Mouse (Mus musculus): Measurements from ENCODE around the gene Chml.

Gene Chml

DNA sequence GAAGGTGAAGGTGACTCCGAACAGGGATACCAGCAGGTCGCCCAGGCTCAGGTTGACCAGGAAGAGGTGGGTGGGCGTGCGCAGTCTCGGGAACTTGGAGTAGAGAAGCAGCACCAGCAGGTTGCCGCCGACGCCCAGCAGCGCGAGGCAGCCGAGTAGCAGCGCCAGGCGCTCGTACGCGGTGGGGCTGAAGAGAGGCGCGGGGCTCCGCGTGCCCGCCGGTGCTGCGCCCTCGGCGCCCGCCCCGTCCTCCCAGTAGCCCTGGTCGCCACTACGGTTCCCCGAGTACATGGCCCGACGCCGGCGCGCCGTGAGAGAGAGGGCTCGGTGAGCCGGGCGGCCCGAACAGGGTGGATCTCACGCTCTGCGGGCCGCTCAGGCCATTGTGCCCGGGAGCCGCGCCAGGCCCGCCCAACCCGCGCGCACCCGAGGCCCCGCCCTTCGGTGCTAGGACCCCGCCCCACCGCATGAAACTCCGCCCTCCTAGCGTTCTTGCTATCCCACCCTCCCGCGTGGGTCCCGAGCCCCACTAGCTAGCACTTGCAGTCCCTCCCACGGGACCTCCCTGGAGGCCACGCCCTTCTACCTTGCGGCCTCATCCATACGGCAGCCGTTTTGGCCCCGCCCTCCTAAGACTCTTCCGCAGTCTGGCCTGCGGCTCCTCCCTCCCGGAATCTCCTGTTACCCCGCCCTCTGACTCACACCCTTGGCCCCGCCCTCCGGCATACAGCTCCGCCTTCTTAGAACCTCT, at the start of gene Chml, which contains the start of gene Opn3:
TSS of gene Chml (minus strand) at position 656 of the 751 bp plus-strand sequence.
TSS of gene Opn3 (minus strand) at position 531 of the 751 bp plus-strand sequence.
- peak; percentile 99 for DNase-seq (ENCODE audit: low spot score)

DNA sequence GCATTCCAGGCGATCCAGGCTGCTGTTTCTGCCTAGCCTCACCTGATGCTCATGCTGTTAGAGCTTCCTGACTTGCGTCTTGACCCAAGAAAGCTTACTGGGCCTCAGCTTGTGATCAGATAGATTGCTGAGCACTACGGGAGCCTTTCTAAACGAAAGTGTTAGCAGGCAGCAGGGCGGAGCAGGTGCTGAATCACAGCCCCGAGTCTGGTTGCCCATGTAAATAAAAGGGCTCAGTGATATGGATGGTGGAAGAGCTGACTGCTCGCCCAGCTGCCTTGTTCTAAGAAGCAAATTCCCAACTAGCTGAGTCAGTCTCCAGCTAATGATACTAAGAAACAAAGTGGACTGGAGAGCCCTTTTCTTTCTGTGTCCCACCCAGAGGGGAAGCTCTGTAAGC, 33.1 kb upstream of the Chml start:
- DNase-seq (ENCODE audit: low spot score): no peak

- no peak for DNase-seq (ENCODE audit: low spot score)
Observed at GRCm38 (mm10) chr1:175716832-175717231, 24.1 kb upstream of the Chml start.

DNA sequence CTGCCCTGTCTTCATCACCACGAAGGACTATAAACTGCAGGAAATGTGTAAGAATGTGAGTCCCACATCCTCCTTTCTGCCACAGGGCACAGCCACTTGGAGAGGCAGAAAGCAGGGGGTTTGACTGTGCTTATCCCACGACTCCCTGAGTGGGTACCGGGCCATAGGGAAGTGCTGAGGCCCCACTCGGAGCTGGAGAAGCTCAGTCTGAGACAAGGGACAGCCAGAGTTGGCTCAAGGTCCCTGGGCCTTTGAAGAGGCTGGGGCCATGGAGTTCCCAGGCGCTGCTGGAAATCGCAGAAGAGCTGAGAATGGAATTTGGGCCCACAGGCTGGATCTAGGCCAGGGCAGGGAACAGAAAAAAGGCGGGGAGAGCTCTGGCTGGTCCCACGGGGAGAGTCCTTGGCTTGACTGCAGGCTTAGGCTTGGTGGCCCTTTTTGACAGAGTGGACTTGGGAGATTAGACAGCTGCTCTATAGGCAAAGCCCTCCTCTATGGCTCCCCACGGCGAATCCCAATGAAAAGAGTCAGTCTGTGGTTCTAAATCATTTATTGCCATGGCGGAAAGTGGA, 19.7 kb upstream of the Chml start:
- no peak for DNase-seq (ENCODE audit: low spot score)

DNA sequence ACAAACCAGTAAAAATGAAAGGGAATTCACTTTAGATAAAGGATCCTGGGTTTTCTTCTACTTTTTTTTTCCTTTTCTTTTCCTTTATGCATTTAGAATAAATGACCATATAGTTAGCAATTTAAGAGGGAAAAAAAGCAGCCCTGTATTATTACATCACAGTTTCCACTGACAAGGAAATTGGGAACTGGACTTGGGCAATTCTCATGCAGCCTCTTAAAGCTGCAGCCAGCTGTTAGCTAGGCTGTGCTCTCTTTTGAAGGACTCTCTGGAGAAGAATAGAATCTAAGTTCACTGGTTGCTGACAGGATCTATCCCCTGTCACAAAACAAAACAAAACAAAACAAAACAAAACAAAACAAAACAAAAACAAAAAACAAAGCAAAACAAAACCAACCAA, 15.3 kb upstream of the Chml start:
- no peak for DNase-seq (ENCODE audit: low spot score)

- DNase-seq (ENCODE audit: low spot score): no peak
Observed at GRCm38 (mm10) chr1:175707599-175707998, 14.9 kb upstream of the Chml start.

- no peak for DNase-seq (ENCODE audit: low spot score)
Observed at GRCm38 (mm10) chr1:175701145-175701544, 8.4 kb upstream of the Chml start.

GRCm38 (mm10) chr1:175699796-175700195, 7.1 kb upstream of the Chml start:
- DNase-seq (ENCODE audit: low spot score): no peak

- DNase-seq (ENCODE audit: low spot score): no peak
Observed at GRCm38 (mm10) chr1:175699375-175699774, 6.7 kb upstream of the Chml start.

DNA sequence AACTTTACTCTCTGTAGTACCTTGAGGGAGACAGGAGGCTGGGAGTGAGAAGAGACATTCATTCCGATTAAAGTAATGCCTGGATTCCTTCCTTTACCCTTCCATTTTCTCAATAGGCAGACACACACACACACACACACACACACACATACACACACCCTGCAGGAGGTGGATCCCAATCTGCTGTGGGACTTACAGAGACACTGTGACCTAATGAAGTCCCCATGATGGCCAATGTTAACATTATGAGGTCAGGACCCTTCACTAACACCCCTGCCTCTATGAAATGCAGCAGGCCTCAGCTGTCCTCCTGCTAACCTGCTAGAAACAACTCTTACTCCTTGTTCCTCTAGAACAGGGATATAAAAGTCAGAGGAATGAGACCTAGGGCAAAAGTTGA, 5.6 kb upstream of the Chml start, which contains the start of gene Wdr64:
TSS of gene Wdr64 (plus strand) at position 301 of the 400 bp plus-strand sequence.
- DNase-seq (ENCODE audit: low spot score): no peak

DNA sequence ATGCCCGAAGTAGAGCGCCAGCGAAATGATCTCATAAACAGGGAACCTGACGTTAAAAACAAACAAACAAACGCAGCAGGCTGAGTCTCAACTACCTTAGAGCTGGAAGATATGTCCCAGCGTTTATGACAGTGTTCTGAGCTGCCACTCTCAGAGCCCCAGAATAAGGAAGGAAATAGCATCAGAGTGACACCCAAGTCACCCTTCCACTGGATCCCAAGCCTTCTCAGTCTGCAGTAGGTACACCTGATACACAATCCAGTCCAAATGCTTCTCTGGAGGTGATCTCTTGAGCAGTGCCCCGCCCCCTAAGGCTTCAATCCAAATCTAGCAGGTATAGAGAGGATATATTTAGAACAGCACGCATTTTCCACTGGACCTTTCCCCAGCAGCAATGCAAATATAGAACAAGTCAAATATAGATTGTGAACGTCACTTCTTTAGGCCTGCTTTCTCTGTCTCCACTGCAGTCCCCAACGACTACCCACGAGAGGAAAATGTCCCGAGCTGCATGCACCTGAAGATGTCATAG, 794 bp upstream of the Chml start:
- no peak for DNase-seq (ENCODE audit: low spot score)

DNA sequence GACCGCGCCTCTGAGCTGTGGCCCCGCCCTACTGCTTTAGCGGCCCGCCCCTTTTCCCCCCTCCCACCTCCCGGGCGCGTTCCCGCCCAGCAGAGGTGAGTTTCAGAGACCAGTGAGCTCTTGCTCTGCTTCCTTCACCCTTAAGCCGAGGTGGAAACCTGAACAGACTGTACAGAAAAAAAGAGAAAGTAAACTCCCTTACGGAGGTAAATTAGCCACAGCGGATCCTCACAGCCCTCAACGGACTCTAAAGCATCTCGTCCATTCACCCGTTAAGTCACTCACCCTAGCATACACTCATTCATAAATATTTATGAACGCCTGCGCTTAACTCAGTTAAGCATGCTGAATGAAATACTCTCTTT, 278 bp upstream of the Chml start:
- DNase-seq (ENCODE audit: low spot score): no peak

DNA sequence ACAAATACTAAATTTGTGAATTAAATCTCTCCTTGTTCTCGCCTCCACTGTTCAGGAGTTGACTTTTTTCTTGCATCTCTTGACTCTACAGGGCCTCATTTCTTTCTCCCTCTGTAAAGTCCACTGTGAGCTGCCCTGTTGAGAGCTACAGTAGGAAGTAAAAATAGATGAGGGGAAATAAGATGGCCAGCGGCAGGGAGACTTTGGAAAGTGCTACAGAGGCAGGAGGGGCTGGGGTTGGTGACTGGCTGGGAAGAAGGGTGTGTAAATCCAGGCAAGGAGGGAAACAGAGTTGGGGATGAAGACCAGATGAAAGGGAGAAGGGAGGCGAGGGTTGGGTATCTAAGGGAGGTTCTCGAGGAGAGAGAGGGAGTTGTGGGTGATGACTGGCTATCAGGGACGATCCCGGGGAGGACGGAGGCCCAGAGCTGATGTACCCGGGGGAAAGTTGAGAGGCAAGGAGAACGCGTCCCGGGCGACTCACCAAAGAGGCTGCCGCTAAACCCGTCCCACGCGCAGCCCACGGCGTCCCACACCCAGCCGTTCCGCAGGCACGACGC, 935 bp downstream of the Chml start:
- DNase-seq (ENCODE audit: low spot score): no peak

GRCm38 (mm10) chr1:175680995-175681394, 11.7 kb downstream of the Chml start:
- DNase-seq (ENCODE audit: low spot score): no peak

DNA sequence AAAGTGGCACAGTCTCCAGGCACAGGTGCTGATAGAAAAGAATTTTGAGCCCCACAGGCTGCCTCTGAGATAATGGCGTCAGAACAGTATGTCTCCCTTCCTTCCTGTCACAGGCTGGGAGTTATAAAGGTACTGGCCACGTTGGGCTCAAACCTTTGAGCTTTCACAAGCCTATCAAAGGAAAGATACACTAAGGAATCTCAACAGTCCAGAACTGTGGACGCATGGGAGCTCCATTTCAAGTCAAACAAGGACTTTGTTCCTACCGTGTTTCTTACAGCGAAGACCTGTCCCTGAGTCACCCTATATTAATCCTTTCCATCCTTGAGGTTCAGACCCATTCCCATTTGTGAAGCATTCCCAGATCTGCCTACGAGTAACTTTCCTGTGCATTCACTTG, 15.2 kb downstream of the Chml start:
- DNase-seq (ENCODE audit: low spot score): no peak

GRCm38 (mm10) chr1:175675116-175675515, 17.6 kb downstream of the Chml start:
- DNase-seq (ENCODE audit: low spot score): no peak

DNA sequence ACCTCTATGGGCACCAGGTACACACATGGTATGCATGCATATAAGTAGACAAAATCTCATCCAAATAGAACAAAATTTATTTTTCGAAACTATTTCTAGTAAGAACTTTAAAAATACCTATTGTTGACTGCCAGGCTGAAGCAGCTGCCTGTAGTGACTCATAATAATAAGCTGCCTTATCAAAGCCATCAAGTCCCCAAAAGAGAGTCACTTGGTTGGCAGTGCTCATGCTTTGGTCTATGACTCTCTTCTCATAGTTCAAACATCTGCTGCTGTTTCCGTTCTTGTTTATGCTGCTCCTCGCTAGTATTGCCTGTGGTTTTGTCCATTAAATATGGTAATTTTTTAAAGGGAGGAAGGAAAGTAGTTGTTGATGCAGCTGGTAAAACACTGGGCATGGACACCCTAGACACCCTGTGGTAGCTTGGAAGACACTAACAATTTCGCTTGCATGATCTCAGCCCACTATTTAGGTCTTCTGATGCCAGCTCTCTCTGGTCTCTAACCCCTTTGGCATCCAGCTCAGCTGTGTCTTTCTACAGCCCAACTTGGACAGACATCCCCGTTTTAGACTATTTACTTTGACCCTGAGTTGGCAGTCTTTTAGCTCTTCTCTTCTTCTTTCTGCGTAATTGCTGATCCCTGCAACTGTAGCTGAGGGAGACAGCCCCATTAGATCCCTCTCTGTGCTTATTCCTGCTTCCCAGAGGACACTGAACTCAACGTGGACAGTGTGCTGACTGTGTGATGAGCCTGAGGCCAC, 19.0 kb downstream of the Chml start:
- no peak for DNase-seq (ENCODE audit: low spot score)

GRCm38 (mm10) chr1:175671626-175672025, 21.1 kb downstream of the Chml start:
- no peak for DNase-seq (ENCODE audit: low spot score)

DNA sequence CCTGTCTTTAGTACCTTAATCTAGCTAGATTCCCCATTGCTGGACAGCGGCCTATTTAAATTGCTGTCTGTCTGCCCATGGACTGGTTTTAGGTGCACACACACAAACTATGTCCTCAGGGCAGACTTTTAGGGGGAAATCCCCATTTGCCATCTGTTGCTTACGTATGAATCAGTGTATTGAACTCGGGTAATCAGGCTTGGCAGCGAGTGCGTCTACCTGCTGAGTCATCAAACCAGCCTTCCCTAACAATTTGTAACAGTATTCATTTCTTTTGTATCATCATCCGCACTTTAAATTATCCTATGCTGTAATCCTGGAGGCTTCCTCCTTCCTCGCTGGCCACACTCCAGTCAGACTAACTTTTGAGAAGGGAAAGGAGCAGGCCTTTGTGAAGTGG, 22.7 kb downstream of the Chml start:
- DNase-seq (ENCODE audit: low spot score): no peak

DNA sequence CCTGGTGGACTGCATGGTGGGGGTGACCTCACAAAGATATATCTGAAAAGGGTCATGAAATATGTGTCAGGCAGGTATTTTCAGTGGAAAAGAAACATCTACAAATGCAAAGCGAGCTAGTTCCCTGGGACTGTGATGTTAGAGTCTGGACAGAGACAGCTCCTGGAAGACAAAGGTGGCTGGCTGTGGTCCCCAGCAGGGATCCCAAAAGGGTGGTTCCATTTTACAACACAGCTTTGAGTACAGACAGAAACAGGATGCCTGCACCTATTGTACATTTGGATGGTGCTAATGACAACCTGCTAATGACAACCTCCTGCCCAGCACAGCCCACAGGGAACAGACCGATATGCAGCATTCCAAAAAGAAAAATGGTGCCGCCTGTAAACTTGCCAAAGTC, 23.2 kb downstream of the Chml start:
- DNase-seq (ENCODE audit: low spot score): no peak

- DNase-seq (ENCODE audit: low spot score): no peak
Observed at GRCm38 (mm10) chr1:175668666-175669405, 23.9 kb downstream of the Chml start.

GRCm38 (mm10) chr1:175659900-175660299, 32.8 kb downstream of the Chml start:
- DNase-seq (ENCODE audit: low spot score): no peak

All from urinary bladder, postnatal 25 days (tissue).